Comparison of ENCODE assay signal across 9 mouse cellular contexts in the genomic region with DNA sequence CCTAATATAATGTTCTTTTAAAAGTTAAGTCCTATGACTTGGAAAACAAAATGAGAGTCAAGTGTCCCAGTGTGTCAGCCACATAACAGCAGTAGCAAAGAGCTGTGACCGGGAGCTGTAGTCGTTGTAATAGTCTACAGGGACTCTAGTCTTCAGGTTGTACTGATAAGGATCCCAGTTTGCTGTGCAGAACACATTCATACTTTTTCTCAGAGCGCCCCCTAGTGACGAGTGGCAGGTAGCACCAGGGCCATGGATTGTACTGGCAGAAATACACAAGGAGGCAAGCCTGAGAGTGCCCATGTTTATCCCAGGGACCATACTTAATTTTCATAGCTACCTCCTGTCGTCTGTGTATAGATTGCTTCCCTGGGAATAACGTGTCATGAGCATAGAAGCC. TPM values are rescaled to one million over a fixed set of nuclear protein-coding genes. Genes with fewer than 3 reads are reported as not detected.
DNase-seq lines count a peak whose midpoint lies in the region; ATAC-seq and TF ChIP-seq lines count a peak whose summit lies in the region.
"Had no signal": no experiment of that assay in that cellular context is flagged by ENCODE, and none has a peak within 500 bp of the region (broad histone marks: within the 10 kb centered on the region; RNA-seq: fewer than 3 reads in every experiment).

No protein-coding gene starts in this region.

- no peaks in the 10 kb centered on the region for H3K9me3 ChIP-seq in heart, embryonic 15.5 days (replicated peaks)
- no peaks in the 10 kb centered on the region for H3K9me3 ChIP-seq in liver, embryonic 14.5 days (ENCODE audit: control insufficient read depth, low read length)
- no peaks in the 10 kb centered on the region for H3K9me3 ChIP-seq in neural tube, embryonic 12.5 days
- H3K9me3 ChIP-seq: heart, embryonic 13.5 days had no signal

- H3K27ac ChIP-seq in heart, embryonic 15.5 days, result no peak overlapping the region
- no peak overlapping the region for H3K27ac ChIP-seq in liver, embryonic 14.5 days
- no peak overlapping the region for H3K27ac ChIP-seq in neural tube, embryonic 12.5 days
- H3K27ac ChIP-seq: heart, embryonic 13.5 days had no signal

- WGBS in heart, embryonic 15.5 days, result 3% methylated on average over 6 of the region's 6 CpGs
- WGBS in liver, embryonic 14.5 days (ENCODE audit: insufficient replicate concordance), result 2% methylated on average over 6 of the region's 6 CpGs
- 10% methylated on average over 6 of the region's 6 CpGs for WGBS in neural tube, embryonic 12.5 days

- peak; percentile 85 for TF ChIP-seq CTCF in liver, embryonic 14.5 days (IDR thresholded peaks at IDR 0.05; ENCODE audit: low read depth)

- H3K36me3 ChIP-seq in heart, embryonic 15.5 days, result no peaks in the 10 kb centered on the region
- no peaks in the 10 kb centered on the region for H3K36me3 ChIP-seq in liver, embryonic 14.5 days (replicated peaks; ENCODE audit: control insufficient read depth, insufficient read depth, low read depth)
- H3K36me3 ChIP-seq in neural tube, embryonic 12.5 days, result no peaks in the 10 kb centered on the region
- H3K36me3 ChIP-seq: heart, embryonic 13.5 days had no signal

- no peaks in the 10 kb centered on the region for H3K27me3 ChIP-seq in heart, embryonic 15.5 days
- no peaks in the 10 kb centered on the region for H3K27me3 ChIP-seq in liver, embryonic 14.5 days (ENCODE audit: control insufficient read depth, insufficient read depth, low read length)
- H3K27me3 ChIP-seq in neural tube, embryonic 12.5 days (replicated peaks), result no peaks in the 10 kb centered on the region
- H3K27me3 ChIP-seq: heart, embryonic 13.5 days had no signal

- H3K4me1 ChIP-seq in heart, embryonic 15.5 days (replicated peaks), result no peaks in the 10 kb centered on the region
- no peaks in the 10 kb centered on the region for H3K4me1 ChIP-seq in liver, embryonic 14.5 days (replicated peaks; ENCODE audit: control insufficient read depth in 2 of 2, insufficient read depth in 2 of 2, low read length in 1 of 2)
- H3K4me1 ChIP-seq in neural tube, embryonic 12.5 days, result no peaks in the 10 kb centered on the region
- H3K4me1 ChIP-seq: heart, embryonic 13.5 days had no signal

- no peak overlapping the region for H3K9ac ChIP-seq in heart, embryonic 15.5 days
- H3K9ac ChIP-seq in liver, embryonic 14.5 days (replicated peaks), result no peak overlapping the region
- no peak overlapping the region for H3K9ac ChIP-seq in neural tube, embryonic 12.5 days
- H3K9ac ChIP-seq: heart, embryonic 13.5 days had no signal

- H3K4me3 ChIP-seq in heart, embryonic 15.5 days, result no peak overlapping the region
- no peak overlapping the region for H3K4me3 ChIP-seq in liver, embryonic 14.5 days (ENCODE audit: insufficient read depth in 1 of 2, low read depth in 2 of 2, low read length in 2 of 2)
- H3K4me3 ChIP-seq in neural tube, embryonic 12.5 days, result no peak overlapping the region
- H3K4me3 ChIP-seq: heart, embryonic 13.5 days had no signal

- no peak for TF ChIP-seq EP300 in liver, embryonic 14.5 days (IDR thresholded peaks at IDR 0.05; ENCODE audit: low read depth)

- H3K4me2 ChIP-seq in heart, embryonic 15.5 days, result no peak overlapping the region
- H3K4me2 ChIP-seq in liver, embryonic 14.5 days (ENCODE audit: low read depth), result no peak overlapping the region
- no peak overlapping the region for H3K4me2 ChIP-seq in neural tube, embryonic 12.5 days (replicated peaks)
- H3K4me2 ChIP-seq: heart, embryonic 13.5 days had no signal

- peak; percentile 46; the same call in 1 of the 2 replicates for ATAC-seq in erythroid progenitor cell, adult 5-6 weeks (replicated peaks; ENCODE audit: low FRiP score, poor library complexity, severe bottlenecking)
- ATAC-seq in heart, embryonic 15.5 days (replicated peaks; ENCODE audit: insufficient number of reproducible peaks, insufficient read depth, low FRiP score, low read depth), result 0 out of 2 replicates have a peak, but pooled peaks have one; percentile 47
- ATAC-seq in liver, embryonic 14.5 days (ENCODE audit: insufficient read depth), result peak; percentile 56; the same call in 1 of the 2 replicates
- peak; percentile 68 for ATAC-seq in neural tube, embryonic 12.5 days (ENCODE audit: low FRiP score, low read depth)

- DNase-seq in CD8-positive naive resting alpha-beta T cell, adult 2 months (ENCODE audit: low read depth in 2 of 2, low spot score in 2 of 2), result peak; percentile 70 to 72
- DNase-seq in brain, adult 2 months (ENCODE audit: low read depth, low spot score), result peak; percentile 70
- DNase-seq in kidney, postnatal 25 days, result peak; percentile 75 to 76
- DNase-seq in liver, embryonic 14.5 days (ENCODE audit: low read depth in 3 of 3, low spot score in 3 of 3), result peak; percentile 47 to 53 (median 52)
- DNase-seq in testis, postnatal 14 days (ENCODE audit: low spot score), result peak; percentile 57

RNA-seq across cellular contexts. Expression of gene Ly75, which starts 35.0 kb away (rescaled TPM):
- 2.9 and 3.4 TPM in 2 replicates for total RNA-seq in erythroid progenitor cell, adult 5-6 weeks (2015; ENCODE audit: low replicate concordance)
- 1.8 and 2.8 TPM in 2 replicates for total RNA-seq in erythroid progenitor cell, adult 5-6 weeks (2017; ENCODE audit: low replicate concordance)
- 1.3 and 5.0 TPM in 2 replicates for polyA plus RNA-seq in heart, embryonic 15.5 days (2015; fragmentation: Nextera tagmentation; extraction: Ambion mirVana)
- polyA plus RNA-seq in liver, embryonic 14.5 days (2012; rRNA removed), result 1.4 and 2.0 TPM in 2 replicates
- polyA plus RNA-seq in liver, embryonic 14.5 days (2014; fragmentation: Nextera tagmentation; extraction: Ambion mirVana), result 2.6 and 3.3 TPM in 2 replicates
- 1.5 and 1.6 TPM in 2 replicates for polyA plus RNA-seq in neural tube, embryonic 12.5 days (2016; fragmentation: Nextera tagmentation; extraction: Ambion mirVana)
